Mouse (Mus musculus): ENCODE measurements at regions not wholly inside any gene's neighbourhood (a gene's known extent, or its start where the extent isn't known, plus 50 kb on each side); places are given as distances from the start of the nearest gene placed in this dataset.

DNA sequence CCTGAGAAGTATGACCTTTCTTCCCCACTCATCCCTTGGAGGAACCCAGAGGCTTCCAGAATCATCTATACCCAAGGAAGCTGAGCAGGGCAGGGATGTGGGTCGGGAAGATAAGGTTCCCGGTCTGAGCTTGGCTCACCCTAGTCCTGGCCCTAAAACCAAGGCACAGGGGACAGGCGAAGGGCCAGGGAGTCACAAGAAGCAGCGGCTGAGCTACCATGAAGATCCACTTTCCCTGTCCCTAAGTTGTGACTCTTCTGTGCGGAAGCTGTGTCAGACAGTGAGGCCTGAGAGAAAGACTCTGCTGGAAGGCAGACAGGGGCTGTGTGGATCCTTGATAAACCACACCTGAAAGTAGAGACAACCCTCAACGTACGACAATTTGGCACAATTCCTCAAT lies 64.1 kb upstream of the Runx3 start:
- H3K4me3 ChIP-seq = no peak overlapping the region
- no peaks in the 10 kb centered on the region for H3K36me3 ChIP-seq
- no peak for ATAC-seq (ENCODE audit: insufficient number of reproducible peaks, insufficient read depth, low FRiP score, low TSS enrichment, low read depth)
- 92% methylated on average over 7 of the region's 7 CpGs for whole genome bisulfite sequencing
- no peak overlapping the region for H3K9ac ChIP-seq
- H3K9me3 ChIP-seq = no peaks in the 10 kb centered on the region
- peaks cover 11% of the 10 kb centered on the region for H3K4me1 ChIP-seq
- no peak overlapping the region for H3K27ac ChIP-seq
- H3K27me3 ChIP-seq = no peaks in the 10 kb centered on the region
- H3K4me2 ChIP-seq = no peak overlapping the region

DNA sequence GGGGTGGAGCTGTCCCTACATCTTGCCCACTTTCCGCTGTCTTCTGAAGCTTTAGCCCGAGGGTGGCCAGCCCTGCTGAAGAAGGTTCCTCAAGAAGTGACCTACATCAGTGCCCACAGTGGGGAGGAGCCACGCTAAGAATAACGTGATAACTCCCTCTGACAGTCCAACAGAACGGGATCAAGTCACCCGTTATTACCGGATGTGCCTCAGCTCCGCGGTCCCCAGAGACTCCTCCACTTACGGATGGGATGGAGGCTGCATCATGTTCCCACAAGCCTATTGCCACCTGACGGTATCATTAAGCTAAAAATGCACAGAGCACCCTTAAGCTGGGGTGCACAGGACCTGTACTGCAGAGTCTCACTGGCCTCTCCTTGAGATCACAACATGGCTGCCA lies 63.2 kb upstream of the Runx3 start:
- Histone ChIP-seq H3K36me3 (no peaks in the 10 kb centered on the region), H3K27ac (no peak overlapping the region), H3K27me3 (no peaks in the 10 kb centered on the region), H3K4me1 (peaks cover 12% of the 10 kb centered on the region), H3K4me2 (no peak overlapping the region), H3K9ac (no peak overlapping the region), H3K4me3 (no peak overlapping the region), H3K9me3 (no peaks in the 10 kb centered on the region)
- WGBS = 73% methylated on average over 11 of the region's 11 CpGs
- ATAC-seq (ENCODE audit: insufficient number of reproducible peaks, insufficient read depth, low FRiP score, low TSS enrichment, low read depth) = no peak

DNA sequence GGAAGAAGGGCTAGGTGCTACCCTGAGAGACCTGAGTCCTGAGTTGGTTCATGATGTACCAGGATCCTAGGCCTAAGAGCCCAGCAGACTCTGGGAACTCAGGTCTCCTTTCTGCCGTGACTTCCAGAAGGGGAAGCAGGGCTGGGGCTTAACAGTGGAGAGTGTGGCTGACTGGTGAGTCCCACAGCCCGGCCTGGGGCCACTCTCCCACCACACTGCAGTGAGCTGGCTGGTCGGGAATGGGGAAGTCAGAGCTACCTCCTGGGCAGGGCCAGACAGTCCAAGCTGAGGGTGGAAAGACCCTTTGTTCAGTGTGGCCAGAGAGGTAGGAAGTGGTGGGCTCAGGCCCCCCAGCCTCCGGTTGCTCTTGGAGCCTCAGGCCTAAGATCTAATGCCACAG lies 61.6 kb upstream of the Runx3 start:
- 67% methylated on average over 4 of the region's 4 CpGs for WGBS

DNA sequence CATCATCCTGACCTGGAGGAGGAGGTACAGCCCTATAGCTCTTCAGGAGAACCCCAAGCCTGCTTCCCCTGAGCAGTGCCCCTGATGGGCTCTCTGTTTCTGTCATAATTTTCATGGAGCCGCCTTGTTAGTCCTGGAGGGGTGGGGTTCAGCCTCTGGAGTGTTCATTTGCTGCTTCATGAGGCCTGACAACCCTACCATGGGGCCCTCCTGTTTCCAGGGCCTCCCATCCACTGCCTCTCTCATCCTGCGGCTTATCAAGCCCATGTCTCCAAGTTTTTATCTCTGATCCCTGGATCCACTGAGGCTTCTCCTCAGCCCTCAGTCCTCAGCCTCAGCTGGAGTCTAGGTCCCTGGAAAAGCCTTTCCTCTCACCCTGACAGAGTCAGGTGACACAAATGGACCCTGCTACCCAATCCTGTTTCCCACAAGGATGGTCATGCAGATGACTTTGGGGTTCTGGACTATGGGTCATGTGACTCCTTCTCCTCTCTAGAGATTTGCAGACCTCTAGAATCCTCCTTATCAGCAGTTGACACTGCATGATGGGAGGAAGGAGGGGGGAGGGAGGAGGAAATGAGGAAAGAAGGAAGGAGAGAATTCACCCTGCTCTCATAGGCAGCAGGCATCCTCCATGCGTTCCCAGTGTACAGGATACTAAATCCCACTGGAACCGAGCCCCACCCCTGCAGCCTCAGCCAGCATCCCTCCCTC lies 59.3 kb upstream of the Runx3 start:
- Histone ChIP-seq H3K4me3 (no peak overlapping the region), H3K36me3 (no peaks in the 10 kb centered on the region), H3K4me2 (no peak overlapping the region), H3K27me3 (no peaks in the 10 kb centered on the region), H3K27ac (no peak overlapping the region), H3K9me3 (no peaks in the 10 kb centered on the region; the same call in 1 of the 2 replicates), H3K4me1 (peaks cover 7% of the 10 kb centered on the region; the same call in 1 of the 2 replicates), H3K9ac (no peak overlapping the region)
- 53% methylated on average over 4 of the region's 4 CpGs for WGBS
- no peak for ATAC-seq (ENCODE audit: insufficient number of reproducible peaks, insufficient read depth, low FRiP score, low TSS enrichment, low read depth)

More for the DNA sequence above, 61.6 kb upstream of the Runx3 start:
- Histone ChIP-seq H3K9me3 (no peaks in the 10 kb centered on the region), H3K27ac (no peak overlapping the region), H3K4me3 (no peak overlapping the region), H3K36me3 (no peaks in the 10 kb centered on the region), H3K27me3 (no peaks in the 10 kb centered on the region), H3K9ac (no peak overlapping the region), H3K4me2 (no peak overlapping the region), H3K4me1 (peaks cover 12% of the 10 kb centered on the region)
- ATAC-seq (ENCODE audit: insufficient number of reproducible peaks, insufficient read depth, low FRiP score, low TSS enrichment, low read depth) = no peak

DNA sequence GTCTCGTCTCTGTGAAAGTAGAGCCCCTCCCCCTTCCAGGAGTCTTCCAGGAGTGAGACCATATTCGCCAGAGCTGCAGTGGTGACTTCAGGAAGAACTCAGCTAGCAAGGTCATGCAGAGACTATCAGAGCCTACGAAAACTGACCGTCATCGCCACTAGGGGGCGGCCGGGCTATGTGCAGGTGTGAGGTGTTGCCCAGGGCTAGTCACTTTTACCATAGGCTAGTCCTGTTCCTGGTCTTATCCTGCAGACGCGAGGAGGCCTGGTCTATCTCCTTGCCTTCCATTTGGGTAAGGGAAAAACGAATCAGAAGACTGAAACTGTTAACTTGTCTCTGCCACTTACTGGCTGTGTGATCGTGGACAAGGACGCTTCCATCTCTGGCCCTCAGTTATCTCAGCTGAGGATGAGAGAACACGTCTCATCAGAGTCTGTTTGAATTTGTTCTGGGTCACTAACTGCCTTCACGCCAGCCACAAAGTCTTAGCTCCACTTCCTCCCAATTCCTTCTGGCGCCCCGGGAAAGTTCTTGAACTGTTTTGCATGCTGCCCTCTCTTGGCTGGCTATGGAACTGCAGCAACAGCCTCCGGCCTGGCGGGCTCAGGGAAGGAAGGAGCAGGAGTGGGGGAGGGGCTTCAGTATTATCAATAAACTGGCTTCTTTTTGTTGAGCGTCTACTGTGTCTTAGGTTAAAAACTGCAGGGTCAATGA lies 53.5 kb upstream of the Runx3 start:
- H3K36me3 ChIP-seq = no peaks in the 10 kb centered on the region
- H3K4me3 ChIP-seq = no peak overlapping the region
- ATAC-seq (ENCODE audit: insufficient number of reproducible peaks, insufficient read depth, low FRiP score, low TSS enrichment, low read depth) = 0 out of 2 replicates have a peak, but pooled peaks have one; percentile 33
- H3K27ac ChIP-seq = no peak overlapping the region
- peaks cover 9% of the 10 kb centered on the region; the same call in 1 of the 2 replicates for H3K4me1 ChIP-seq
- no peak overlapping the region for H3K9ac ChIP-seq
- no peaks in the 10 kb centered on the region; the same call in 1 of the 2 replicates for H3K9me3 ChIP-seq
- WGBS = 8% methylated on average over 19 of the region's 19 CpGs
- no peaks in the 10 kb centered on the region for H3K27me3 ChIP-seq
- H3K4me2 ChIP-seq = peak overlapping the region; percentile 44

DNA sequence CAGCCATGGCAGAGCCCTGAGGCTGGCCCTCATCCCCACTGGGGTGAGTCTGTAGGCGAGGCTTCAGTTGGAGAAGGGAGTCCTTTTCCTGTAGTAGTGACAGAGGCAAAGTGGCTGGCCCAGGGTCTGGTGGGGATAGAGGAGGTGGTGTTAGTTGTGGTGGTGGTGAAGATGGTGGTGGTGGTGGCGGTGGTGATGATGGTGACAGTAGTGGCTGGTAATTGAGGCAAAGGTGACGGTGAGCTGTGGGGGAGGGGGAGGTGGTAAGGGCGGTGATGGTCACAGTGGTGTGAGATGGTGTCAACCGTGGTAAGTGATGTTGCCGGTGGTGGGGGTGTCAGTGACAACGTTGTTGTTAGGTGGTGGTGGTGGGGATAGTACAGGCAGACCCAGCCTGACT lies 52.6 kb upstream of the Runx3 start:
- Histone ChIP-seq H3K4me3 (no peak overlapping the region), H3K9me3 (no peaks in the 10 kb centered on the region; the same call in 1 of the 2 replicates), H3K27ac (no peak overlapping the region), H3K36me3 (no peaks in the 10 kb centered on the region), H3K9ac (no peak overlapping the region), H3K4me1 (peaks cover 9% of the 10 kb centered on the region; the same call in 1 of the 2 replicates), H3K27me3 (no peaks in the 10 kb centered on the region), H3K4me2 (no peak overlapping the region)
- no peak for ATAC-seq (ENCODE audit: insufficient number of reproducible peaks, insufficient read depth, low FRiP score, low TSS enrichment, low read depth)
- WGBS = 93% methylated on average over 7 of the region's 7 CpGs

DNA sequence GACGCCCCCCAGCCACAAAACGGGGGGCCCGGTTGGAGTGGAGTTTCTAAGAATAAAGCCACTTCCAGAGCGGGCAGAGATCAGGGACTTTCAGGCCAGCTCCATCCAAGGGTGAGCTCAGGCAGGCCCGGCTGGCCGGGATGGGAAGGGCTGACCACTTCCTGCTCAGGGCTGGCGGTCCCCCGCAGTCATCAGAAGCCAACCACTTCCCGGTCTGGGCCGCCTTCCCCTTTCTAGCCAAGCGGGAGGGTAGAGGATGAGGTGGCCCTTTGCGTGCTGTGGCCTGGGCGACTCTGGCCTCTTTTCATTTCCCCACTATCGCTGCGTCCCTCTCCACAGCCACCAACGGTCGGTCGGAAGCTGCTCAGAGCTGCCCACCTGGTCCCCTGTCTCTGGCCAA lies 50.6 kb upstream of the Runx3 start:
- Histone ChIP-seq H3K9me3 (no peaks in the 10 kb centered on the region), H3K27ac (no peak overlapping the region), H3K27me3 (no peaks in the 10 kb centered on the region), H3K4me2 (no peak overlapping the region), H3K4me3 (no peak overlapping the region), H3K9ac (no peak overlapping the region), H3K4me1 (peaks cover 9% of the 10 kb centered on the region; the same call in 1 of the 2 replicates), H3K36me3 (no peaks in the 10 kb centered on the region)
- WGBS = 70% methylated on average over 18 of the region's 18 CpGs
- no peak for ATAC-seq (ENCODE audit: insufficient number of reproducible peaks, insufficient read depth, low FRiP score, low TSS enrichment, low read depth)

All from embryonic facial prominence, embryonic 13.5 days (tissue).